Mouse (Mus musculus) cerebellum, adult 11 months (tissue): ENCODE data around the gene 4933417A18Rik.
"Not testable (repeated sequence)": the region's sequence is repeated elsewhere in the genome, so short reads cannot be mapped to it uniquely, and the experiment has no call there.

Experiments
- DNase-seq: peaks from one replicate; pipeline ENCODE4 v3.0.0; 2022

4933417A18Rik gene

DNA sequence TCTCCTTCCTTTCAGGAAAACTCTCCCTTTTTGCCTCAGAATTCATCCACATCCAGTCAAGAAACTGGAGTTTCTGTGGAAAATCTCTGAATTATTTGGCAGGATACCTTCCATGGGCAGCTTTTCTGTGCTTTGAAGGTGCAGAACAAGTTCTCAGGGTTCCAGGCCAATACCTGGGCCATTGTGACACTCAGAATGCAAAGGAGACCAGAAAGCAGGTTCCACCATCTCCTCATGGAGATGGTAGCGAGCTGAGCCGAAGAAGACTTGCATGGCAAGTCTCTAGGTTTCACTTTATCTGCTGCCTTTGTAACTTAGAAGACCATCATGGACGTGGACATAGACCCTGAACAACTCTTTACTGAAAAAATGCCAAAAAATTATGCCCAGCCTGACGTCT, at the start of gene 4933417A18Rik, which contains the start of gene Fam217a:
TSS of gene 4933417A18Rik (plus strand) at position 200 of the 400 bp plus-strand sequence.
TSS of gene Fam217a (minus strand) at position 101 of the 400 bp plus-strand sequence.
- no peak for DNase-seq

DNA sequence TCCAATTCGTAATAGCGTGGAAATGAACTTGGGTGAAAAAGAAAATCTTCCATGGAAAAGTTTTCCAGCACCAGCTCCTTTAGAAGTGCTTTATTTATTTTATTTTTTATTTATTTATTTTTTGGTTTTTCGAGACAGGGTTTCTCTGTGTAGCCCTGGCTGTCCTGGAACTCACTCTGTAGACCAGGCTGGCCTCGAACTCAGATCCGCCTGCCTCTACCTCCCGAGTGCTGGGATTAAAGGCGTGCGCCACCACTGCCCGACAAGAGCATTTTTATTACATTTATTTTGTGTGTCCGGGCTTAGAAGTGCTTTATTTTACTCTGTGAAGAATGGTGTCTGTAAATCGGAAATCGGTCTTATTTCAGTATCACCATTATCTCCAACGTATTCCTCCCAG, 49.5 kb upstream of the 4933417A18Rik start:
- peak; percentile 49 for DNase-seq

DNA sequence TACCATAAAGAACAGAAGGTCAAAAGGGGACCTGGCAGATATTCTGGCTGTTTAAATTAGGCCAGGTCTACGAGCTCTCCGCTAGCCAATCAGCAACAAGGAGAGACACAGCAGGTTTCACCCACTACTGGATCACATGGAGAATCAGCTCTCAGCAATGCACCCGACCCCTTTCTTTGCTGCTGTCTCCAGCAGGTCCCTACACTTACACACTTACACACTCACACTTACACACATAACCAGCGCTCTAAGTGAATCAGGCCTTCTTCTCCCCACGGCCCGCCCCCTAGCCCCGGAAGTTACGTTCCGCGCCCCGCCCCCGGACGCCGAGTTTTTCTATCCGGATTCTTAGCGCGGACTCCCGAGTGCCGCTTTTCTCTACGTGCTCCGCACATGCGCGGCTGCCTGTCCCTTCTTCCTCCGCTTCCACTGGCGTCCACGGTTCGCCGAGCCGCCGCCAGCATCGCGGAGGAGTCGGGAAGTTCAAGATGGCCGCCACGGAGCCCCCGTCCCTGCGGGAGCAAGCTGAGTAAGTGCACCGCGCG, 49.0 kb upstream of the 4933417A18Rik start, which contains the start of gene Prpf4b:
TSS of gene Prpf4b (plus strand) at position 137 of the 545 bp plus-strand sequence.
- peak; percentile 90 for DNase-seq

DNA sequence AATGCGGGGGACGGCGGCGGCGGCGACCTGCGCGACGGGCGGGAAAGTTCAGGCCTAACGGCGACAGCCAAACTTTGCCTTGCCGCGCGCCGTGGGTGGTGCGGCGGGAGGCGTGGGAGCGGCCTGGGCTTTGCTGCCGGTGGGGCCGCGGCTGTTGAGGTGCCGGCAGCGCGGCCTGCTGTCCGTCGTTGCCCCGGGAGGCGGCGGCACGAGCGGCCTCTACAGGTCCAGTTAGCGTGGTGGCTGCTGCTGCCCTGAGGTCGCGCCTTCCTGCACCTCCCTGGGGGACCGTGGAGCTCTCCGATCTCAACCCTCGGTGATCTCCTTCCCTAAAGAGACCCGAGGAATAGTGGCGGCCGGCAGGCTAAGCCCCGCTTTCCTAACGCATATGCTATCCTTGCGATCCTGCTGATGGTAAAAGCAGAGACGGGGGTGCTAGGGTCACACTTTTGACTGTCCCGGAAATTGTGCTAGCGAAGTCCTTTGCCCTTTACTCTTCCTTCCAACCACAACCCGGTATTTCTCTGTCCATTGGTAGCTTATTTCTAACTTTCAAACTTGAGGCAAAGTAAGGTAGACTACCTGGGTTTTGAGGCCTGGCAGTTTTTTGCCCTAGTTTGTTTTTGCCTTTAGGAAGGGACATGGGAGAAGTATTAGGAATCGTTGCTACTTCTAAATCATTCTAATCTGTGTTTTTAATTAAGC, 48.3 kb upstream of the 4933417A18Rik start:
- no peak for DNase-seq

DNA sequence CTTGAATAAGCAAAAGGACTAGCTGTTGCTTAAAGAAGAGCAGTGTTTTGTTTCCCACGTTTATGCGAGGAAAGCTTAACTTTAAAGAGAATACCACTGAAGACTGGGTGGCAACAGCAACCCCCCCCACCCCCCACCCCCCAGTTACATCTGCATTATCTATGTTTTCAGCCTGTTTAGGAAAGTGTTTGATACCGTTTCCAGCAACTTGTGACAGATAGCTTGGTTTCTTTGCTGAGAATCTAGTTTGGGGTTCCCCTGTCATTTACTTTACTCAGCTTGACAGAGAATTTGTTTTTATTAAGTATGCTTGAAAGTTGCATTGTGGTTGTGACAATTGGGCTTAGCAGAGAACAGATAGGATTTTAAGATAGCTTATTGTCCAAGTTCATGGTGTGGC, 47.7 kb upstream of the 4933417A18Rik start:
- DNase-seq: no peak

DNA sequence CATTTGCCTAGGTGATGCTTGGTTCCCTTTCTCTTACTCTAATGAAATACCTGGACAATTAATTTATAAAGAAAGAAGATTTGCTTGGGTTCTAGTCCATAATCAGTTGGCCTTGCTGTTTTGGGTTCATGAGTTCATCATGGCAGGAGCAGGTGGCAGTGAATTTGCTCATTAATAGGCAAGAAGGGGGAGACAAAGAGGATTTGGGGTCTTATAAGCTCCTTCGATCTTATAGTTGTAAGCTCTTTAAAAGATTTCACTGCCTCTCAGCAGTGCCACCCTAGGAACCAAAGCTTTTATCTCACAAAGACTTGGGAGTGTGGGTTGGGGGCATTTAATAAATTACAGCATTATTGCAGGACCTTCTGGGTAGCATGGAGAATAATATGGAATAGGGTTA, 31.3 kb upstream of the 4933417A18Rik start:
- no peak for DNase-seq

DNA sequence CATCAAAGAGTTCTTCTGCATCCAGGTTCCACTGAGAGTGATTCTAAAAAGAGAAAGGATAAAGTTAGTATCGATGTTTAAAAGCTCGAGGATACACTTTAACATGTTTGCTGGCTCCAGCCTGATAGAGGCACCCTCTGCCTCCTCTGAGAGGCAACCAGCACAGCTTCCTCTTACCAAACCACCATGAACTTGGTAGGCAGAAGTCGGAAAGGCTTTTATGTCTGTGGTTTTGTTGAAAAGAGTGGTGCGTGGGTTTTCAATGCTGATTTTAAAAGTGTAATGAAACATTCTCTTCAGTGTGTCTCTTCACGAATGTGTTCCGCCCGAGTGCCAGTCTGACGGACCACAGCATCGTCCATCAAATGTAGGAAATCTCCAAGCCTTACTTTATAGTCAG, 9.6 kb upstream of the 4933417A18Rik start:
- no peak for DNase-seq

DNA sequence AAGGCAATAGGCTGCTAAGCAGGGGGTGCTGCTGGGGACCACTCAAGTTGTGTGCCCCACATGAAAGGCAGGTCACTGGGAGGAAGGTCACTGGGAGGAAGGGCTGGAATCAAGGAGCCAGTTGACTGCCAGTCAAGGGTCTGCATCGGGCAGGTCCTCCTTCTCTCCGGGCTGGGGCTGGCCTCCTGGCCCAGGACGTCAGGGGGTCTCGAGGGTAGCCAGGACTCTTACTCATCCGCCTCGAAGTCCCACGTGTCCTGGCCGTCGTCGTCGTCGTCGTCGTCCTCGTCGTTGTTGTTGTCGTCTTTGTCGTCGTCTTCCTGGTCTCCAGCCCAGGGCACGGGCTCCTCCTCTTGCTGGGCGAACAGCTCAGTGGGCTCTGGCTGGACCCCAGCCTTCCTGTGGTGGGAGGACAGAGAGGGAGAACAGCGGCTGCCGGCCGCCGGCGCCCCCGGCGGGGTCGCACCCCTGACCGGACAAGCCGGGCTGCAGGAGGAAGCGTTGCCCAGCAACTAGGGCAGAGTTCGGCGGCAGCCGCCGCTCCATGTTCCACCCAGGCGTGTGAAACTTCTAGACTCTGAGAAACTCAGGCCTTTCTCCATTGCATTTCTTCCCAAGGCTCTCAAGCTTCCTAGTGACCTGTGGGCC, 7.6 kb upstream of the 4933417A18Rik start:
- DNase-seq: no peak

DNA sequence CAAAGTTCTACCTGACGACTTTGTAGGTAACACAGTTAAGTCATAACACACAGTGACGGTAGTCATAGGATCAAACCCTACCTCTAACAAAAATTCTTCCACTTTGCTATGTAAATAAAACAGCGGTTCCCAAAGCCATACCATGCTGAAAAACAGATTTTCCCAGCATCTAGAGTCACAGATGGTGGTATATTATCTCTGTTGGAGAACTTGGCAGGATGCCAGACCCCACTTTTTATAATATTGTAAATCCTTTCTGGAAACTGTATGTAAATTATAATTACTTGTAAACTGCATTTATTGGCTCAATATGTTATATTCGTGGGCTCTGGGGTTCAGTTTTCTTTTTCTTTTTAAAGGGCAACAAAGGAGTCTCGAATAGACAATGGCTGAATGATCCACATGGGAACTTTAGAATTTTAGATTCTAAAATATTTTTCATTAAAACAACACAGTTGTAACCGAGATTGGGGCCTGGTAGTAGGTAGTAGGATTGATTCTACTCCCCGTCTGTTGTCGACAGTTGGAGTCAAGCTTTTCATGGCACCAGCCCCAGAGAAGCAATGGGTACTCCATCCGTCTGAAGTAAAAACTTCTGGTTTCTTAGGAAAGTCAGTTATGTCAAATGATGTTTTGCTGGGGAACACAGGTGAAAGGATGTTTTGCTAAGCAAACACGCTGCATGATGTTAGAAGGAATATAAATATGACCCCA, 10.9 kb downstream of the 4933417A18Rik start:
- DNase-seq: no peak

DNA sequence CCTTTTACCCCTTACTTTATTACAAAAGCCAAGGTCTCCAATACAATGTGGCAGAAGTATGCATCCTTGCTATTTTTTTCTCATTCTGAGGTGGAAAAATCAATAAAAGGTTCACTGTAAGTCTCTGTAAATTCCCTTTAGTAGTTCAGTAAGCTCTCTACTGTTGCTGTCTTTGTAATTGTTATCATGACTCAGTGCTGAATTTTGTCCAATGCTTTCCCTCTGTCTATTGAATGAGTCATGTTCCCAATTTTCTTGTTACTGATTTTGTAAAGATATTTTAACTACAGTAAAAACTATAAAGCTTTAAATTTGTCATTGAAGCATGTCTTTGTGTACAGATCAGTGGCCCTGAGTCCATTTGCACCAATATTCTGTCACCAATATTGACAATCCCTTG, 18.2 kb downstream of the 4933417A18Rik start:
- DNase-seq: no peak

DNA sequence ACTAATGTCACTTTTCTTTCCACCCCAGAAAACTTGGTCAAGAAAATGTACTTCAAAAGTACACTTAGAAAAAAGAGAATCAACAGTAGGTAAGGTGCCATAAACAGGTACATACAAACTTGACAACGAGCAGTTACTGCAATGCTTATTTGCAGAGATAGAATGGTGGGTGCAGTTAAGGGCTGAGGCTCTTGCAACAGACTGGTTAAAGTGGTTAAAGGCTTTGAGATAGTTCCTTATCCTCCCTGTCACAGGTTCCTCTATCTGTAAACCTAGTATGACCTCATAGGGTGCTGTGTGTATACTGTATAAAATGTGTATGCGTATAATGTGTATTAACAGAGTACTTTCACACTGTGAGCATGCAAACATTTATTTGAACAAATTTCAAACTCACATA, 27.2 kb downstream of the 4933417A18Rik start:
- DNase-seq: not testable (repeated sequence)

DNA sequence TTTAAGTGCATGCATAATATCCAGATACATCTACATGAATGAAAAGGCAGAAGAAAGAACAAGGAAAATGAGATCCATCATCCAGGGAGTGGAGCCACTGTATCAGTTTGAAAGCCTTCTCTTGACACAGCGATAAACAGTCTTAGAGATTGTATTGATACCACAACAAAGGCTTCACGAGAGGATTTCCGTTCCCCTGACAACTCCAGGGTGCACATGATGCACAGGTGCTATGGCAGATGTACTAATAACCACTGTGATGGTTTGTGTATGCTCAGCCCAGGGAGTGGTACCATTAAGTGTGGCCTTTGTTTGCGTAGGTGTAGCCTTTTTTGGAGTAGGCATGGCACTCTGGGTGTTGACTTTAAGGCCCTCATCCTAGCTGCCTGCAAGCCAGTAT, 32.7 kb downstream of the 4933417A18Rik start:
- no peak for DNase-seq

DNA sequence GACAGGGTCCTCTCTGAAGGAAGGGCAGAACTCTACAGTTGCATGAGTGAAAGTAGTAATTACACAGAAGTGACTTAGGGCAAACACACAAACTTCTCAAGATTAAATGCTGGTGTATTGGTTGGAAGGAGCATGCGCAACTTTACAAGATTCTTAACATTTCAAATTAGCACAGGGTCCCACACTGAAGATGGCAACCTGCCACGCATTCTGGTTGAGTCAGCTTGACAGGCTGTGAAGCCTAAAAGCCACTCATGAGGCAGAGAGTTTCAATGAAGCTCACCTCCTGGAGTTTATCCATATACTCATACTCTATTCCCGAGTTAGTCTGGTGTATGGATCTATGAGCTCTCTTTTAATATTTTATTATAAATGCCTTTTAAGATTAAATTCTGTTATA, 33.9 kb downstream of the 4933417A18Rik start:
- DNase-seq: not testable (repeated sequence)

DNA sequence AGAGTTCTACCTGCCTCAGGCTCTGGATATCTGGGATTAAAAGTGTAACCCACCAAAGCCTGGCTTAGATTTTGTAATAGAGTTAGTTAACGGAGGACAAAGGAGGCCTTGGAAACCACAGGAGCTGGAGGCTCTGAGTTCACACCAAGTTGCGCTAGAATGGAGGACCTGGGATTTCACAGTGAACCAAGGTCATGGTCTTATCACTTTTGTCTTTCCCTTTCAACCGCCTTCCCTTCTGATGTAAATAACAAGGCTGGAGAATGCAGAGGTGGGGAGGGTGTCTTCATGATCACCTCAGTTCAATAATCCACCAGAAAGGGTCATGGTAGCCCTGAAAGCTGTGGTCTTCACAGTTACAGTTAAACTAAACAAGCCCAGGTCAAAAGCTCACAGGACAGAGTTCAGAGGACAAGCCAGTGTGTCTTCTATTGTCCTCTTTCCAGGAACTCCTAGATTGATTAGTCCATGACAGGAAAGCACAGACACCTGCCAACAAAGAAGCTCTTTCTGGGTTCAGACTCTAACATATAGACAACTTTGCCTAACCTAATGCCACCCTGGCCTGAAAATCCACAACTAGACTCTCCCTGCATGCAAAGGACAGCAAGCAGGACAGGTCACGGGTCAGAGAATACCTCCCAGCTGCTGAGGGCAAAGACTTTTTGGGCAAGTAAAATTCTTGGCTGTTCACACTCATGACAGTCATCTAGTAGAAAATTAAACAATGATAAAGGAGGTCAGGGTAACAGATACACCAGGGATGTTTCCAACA, 37.0 kb downstream of the 4933417A18Rik start:
- DNase-seq: no peak

DNA sequence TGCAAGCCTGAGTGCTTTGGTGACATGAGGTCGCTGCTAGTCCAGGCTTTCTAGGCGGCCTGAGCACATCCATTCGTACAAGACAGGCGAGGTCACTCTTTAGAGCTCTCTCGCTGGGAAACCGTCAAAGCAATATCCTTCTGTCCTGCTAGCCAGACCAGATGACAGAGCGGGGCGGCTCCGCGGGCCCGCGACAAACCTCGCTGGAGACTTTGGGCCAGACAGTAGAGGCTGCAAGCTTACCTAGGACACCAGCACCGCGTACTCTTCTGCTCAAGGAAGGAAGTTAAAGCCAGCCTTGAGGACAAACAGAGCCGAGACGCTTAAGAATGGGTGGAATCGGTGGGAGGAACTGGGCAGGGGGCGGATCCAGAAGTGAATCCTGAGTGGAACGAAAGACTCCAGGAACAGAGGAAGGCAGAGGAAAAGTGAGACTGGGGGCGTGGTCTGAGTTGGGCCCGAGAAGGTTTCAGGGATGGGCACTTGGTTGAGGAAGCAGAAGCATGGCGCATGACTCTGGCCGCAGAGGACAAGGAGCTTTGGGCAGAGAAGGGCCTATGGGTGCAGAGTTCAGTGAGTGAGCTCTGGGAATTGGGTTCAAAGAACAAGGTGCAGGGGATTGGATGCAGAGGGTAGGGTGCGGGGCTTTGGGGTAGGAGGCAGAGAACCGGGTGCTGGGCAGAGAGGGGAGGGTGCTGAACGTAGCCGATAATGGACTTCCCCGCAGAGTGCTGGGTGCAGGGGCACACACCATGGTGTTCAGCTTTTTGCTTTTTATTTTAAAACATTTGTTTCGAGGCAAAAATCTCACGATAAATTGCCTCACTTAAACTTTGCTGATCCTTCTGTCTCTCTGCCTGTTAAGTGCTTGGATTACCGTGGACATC, 39.5 kb downstream of the 4933417A18Rik start, which contains the start of gene Eci3:
TSS of gene Eci3 (minus strand) at position 300 of the 887 bp plus-strand sequence.
- no peak for DNase-seq

DNA sequence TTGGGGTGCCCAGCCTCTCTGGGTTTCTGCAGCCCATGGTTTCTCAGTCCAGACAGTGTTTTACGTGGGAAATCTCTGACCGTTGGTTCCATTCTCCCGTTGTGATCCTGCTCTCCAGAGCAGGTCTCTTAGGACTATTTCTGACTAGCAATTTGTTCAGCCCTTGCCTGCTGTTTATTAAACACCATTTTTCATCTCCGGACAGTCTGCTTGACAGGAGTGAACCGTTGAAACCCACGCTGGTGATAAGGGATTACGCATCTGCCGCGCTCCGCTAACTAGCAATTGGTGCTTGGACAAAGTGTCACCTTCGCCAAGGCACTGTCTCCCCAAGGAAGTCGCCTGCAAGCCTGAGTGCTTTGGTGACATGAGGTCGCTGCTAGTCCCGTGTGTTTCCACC, 40.2 kb downstream of the 4933417A18Rik start:
- no peak for DNase-seq

DNA sequence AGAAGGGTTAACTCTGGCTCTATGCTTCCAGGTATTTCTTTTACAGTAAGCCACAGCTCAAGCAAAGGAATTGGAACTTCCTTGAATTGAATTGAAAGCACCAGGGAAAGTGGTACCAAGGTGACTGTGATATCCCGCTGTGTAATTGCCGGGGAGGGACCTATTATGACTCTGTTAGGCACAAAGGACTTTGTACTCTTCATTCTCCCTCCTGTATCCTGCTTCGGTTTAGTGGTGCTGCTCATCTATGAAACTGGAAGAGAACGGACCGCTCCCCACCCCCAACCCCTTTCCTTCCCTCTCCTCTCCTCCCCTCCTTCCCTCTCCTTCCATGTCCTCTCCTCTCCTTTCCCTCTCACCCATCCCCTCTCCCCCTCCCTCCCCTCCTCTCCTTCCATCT, 40.7 kb downstream of the 4933417A18Rik start:
- DNase-seq: no peak

DNA sequence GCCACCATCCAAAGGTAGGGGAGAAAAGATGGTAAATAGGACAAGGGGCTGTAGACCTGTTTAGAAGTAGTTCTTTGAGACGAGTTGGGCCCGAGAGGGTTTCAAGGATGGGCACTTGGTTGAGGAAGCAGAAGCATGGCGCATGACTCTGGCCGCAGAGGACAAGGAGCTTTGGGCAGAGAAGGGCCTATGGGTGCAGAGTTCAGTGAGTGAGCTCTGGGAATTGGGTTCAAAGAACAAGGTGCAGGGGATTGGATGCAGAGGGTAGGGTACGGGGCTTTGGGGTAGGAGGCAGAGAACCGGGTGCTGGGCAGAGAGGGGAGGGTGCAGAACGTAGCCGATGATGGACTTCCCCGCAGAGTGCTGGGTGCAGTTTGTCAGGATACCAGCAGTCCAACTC, 41.4 kb downstream of the 4933417A18Rik start:
- not testable (repeated sequence) for DNase-seq

DNA sequence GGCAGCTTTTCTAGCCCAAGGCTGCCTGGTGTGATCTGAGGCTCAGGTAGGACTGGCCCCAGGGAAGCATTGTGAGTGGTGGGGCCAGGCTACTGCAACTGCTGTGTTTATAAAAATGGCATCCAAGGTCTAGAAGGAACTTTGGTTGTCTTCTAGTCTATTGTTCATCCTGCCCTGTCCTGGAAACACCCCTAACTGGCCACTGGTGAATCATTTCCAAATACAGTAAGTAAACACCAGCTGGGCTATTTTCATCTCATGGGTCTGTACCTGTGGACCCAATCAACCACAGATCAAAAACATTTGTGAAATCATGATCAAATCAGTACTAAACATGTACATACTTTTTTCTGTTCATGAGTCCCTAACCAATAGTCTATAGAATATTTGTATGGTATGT, 48.2 kb downstream of the 4933417A18Rik start:
- DNase-seq: not testable (repeated sequence)

DNA sequence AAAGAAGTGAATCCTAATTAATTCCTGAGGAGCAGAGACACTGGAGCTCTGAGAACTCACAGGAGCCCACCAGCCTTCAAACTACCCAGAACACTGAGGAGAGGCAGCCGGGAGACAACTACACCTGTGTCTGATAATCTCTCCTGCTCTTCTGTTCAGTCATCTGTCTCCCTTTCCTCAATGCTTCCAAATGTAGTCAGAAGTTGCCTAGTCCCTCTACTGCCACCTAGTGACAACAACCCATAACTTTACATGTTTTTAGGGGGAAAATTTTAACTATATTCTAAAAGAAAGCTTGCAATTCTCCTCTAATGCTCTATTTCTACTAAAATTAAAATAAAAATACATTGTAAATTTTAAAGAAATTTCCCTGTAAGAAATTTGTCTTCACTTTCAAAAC, 48.9 kb downstream of the 4933417A18Rik start:
- no peak for DNase-seq

DNA sequence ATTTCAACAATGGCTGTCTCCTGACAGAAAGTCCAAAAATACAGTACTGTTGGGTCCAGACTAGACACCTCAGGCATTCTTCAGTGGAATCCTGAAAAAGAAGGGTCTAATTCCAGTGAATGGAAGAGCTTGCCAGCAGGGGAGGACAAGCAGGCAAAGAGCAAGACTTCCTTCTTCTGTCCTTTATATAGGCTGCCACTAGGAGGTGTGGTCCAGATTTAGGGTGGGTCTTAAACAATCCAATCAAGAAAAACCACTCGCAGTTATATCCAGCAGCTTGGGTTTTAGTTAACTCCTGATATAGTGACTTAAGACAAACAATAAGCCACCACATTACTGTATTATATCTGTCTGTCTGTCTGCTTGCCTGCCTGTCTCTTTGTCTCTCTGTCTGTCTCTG, 49.6 kb downstream of the 4933417A18Rik start:
- no peak for DNase-seq
